Mouse (Mus musculus): Measurements from ENCODE around the gene Lsm4. TPM values are rescaled to one million over a fixed set of nuclear protein-coding genes. Genes with fewer than 3 reads are reported as not detected.

Gene Lsm4
- 300 TPM for polyA plus RNA-seq (2012; fragmentation: generic; extraction: Trizol)
- long read RNA-seq, experiment 1, transcript Lsm4-201 (5 exons, 925 nt), result major isoform, 167 of 205 reads
- long read RNA-seq, experiment 1, partial matches to known transcripts, result 24 of 205 reads
- long read RNA-seq, experiment 1, other reads (novel, unspliced or antisense), result 14 of 205 reads
- long read RNA-seq, experiment 2, transcript Lsm4-201 (5 exons, 925 nt), result major isoform, 63 of 69 reads
- long read RNA-seq, experiment 2, partial matches to known transcripts, result 3 of 69 reads
- long read RNA-seq, experiment 2, other reads (novel, unspliced or antisense), result 3 of 69 reads

GRCm38 (mm10) chr8:70673079-70673856 lies at the start of gene Lsm4:
Lsm4 (plus strand) TSS chr8:70673248.
- peak within 1 kb of the TSS; percentile 44 for H3K4me3 ChIP-seq (ENCODE audit: insufficient read depth, poor library complexity, severe bottlenecking)
- peak within 1 kb of the TSS; percentile 79 for H3ac ChIP-seq (ENCODE audit: control insufficient read depth, insufficient read length, low read depth)
- H3K36me3 ChIP-seq (ENCODE audit: control insufficient read depth, insufficient read depth), result peaks cover 13% of the 10 kb centered on the region
- H3K79me2 ChIP-seq (ENCODE audit: control insufficient read depth, insufficient read depth), result peaks cover 31% of the 10 kb centered on the region
- H3K27me3 ChIP-seq (ENCODE audit: control insufficient read depth, insufficient read depth, insufficient read length), result no peaks in the 10 kb centered on the region
- TF ChIP-seq MYOD1 (IDR thresholded peaks at IDR 0.05; ENCODE audit: control insufficient read depth, insufficient read length, low read depth) (no peak), MYOG (IDR thresholded peaks at IDR 0.05; ENCODE audit: control insufficient read depth, extremely low read depth, insufficient read length) (no peak), USF1 (IDR thresholded peaks at IDR 0.05; ENCODE audit: low read depth) (peak; percentile 98), CEBPB (IDR thresholded peaks at IDR 0.05; ENCODE audit: low read depth) (no peak), FOSL1 (IDR thresholded peaks at IDR 0.05; ENCODE audit: insufficient read depth, low read length, poor library complexity, severe bottlenecking) (no peak), MAX (IDR thresholded peaks at IDR 0.05) (peak; percentile 72), CTCF (IDR thresholded peaks at IDR 0.05; ENCODE audit: control insufficient read depth, insufficient read depth, insufficient read length) (peak; percentile 72)
- peaks cover 19% of the 10 kb centered on the region for H3K79me3 ChIP-seq (ENCODE audit: low read depth)

- Histone ChIP-seq H3K79me3 (ENCODE audit: low read depth) (peaks cover 2% of the 10 kb centered on the region), H3K36me3 (ENCODE audit: control insufficient read depth, insufficient read depth) (no peaks in the 10 kb centered on the region), H3K4me3 (ENCODE audit: insufficient read depth, poor library complexity, severe bottlenecking) (no peak overlapping the region), H3K27me3 (ENCODE audit: control insufficient read depth, insufficient read depth, insufficient read length) (no peaks in the 10 kb centered on the region), H3ac (ENCODE audit: control insufficient read depth, insufficient read length, low read depth) (no peak overlapping the region), H3K79me2 (ENCODE audit: control insufficient read depth, insufficient read depth) (no peaks in the 10 kb centered on the region)
- no peak for TF ChIP-seq CEBPB (IDR thresholded peaks at IDR 0.05; ENCODE audit: low read depth)
- TF ChIP-seq USF1 (IDR thresholded peaks at IDR 0.05; ENCODE audit: low read depth), result no peak
- no peak for TF ChIP-seq CTCF (IDR thresholded peaks at IDR 0.05; ENCODE audit: control insufficient read depth, insufficient read depth, insufficient read length)
- no peak for TF ChIP-seq MYOG (IDR thresholded peaks at IDR 0.05; ENCODE audit: control insufficient read depth, extremely low read depth, insufficient read length)
- TF ChIP-seq MYOD1 (IDR thresholded peaks at IDR 0.05; ENCODE audit: control insufficient read depth, insufficient read length, low read depth), result no peak
- no peak for TF ChIP-seq MAX (IDR thresholded peaks at IDR 0.05)
Observed at GRCm38 (mm10) chr8:70625104-70625503, 47.9 kb upstream of the Lsm4 start.

GRCm38 (mm10) chr8:70627041-70627440 lies 46.0 kb upstream of the Lsm4 start:
- H3K79me3 ChIP-seq (ENCODE audit: low read depth), result peaks cover 2% of the 10 kb centered on the region
- H3K4me3 ChIP-seq (ENCODE audit: insufficient read depth, poor library complexity, severe bottlenecking), result no peak overlapping the region
- H3K27me3 ChIP-seq (ENCODE audit: control insufficient read depth, insufficient read depth, insufficient read length), result no peaks in the 10 kb centered on the region
- TF ChIP-seq MYOG (IDR thresholded peaks at IDR 0.05; ENCODE audit: control insufficient read depth, extremely low read depth, insufficient read length) (no peak), FOSL1 (IDR thresholded peaks at IDR 0.05; ENCODE audit: insufficient read depth, low read length, poor library complexity, severe bottlenecking) (no peak), CEBPB (IDR thresholded peaks at IDR 0.05; ENCODE audit: low read depth) (no peak), CTCF (IDR thresholded peaks at IDR 0.05; ENCODE audit: control insufficient read depth, insufficient read depth, insufficient read length) (no peak), MYOD1 (IDR thresholded peaks at IDR 0.05; ENCODE audit: control insufficient read depth, insufficient read length, low read depth) (no peak), USF1 (IDR thresholded peaks at IDR 0.05; ENCODE audit: low read depth) (no peak), MAX (IDR thresholded peaks at IDR 0.05) (no peak)
- H3ac ChIP-seq (ENCODE audit: control insufficient read depth, insufficient read length, low read depth), result no peak overlapping the region
- H3K79me2 ChIP-seq (ENCODE audit: control insufficient read depth, insufficient read depth), result no peaks in the 10 kb centered on the region
- no peaks in the 10 kb centered on the region for H3K36me3 ChIP-seq (ENCODE audit: control insufficient read depth, insufficient read depth)

GRCm38 (mm10) chr8:70628986-70629490 lies 44.0 kb upstream of the Lsm4 start:
- Histone ChIP-seq H3K36me3 (ENCODE audit: control insufficient read depth, insufficient read depth) (no peaks in the 10 kb centered on the region), H3K27me3 (ENCODE audit: control insufficient read depth, insufficient read depth, insufficient read length) (no peaks in the 10 kb centered on the region), H3K4me3 (ENCODE audit: insufficient read depth, poor library complexity, severe bottlenecking) (no peak overlapping the region), H3K79me3 (ENCODE audit: low read depth) (peaks cover 2% of the 10 kb centered on the region), H3K79me2 (ENCODE audit: control insufficient read depth, insufficient read depth) (no peaks in the 10 kb centered on the region), H3ac (ENCODE audit: control insufficient read depth, insufficient read length, low read depth) (no peak overlapping the region)
- TF ChIP-seq USF1 (IDR thresholded peaks at IDR 0.05; ENCODE audit: low read depth) (no peak), CTCF (IDR thresholded peaks at IDR 0.05; ENCODE audit: control insufficient read depth, insufficient read depth, insufficient read length) (no peak), CEBPB (IDR thresholded peaks at IDR 0.05; ENCODE audit: low read depth) (no peak), MAX (IDR thresholded peaks at IDR 0.05) (no peak), MYOD1 (IDR thresholded peaks at IDR 0.05; ENCODE audit: control insufficient read depth, insufficient read length, low read depth) (no peak), FOSL1 (IDR thresholded peaks at IDR 0.05; ENCODE audit: insufficient read depth, low read length, poor library complexity, severe bottlenecking) (no peak), MYOG (IDR thresholded peaks at IDR 0.05; ENCODE audit: control insufficient read depth, extremely low read depth, insufficient read length) (no peak)

GRCm38 (mm10) chr8:70629574-70630531 lies 43.2 kb upstream of the Lsm4 start:
- no peaks in the 10 kb centered on the region for H3K79me2 ChIP-seq (ENCODE audit: control insufficient read depth, insufficient read depth)
- H3K27me3 ChIP-seq (ENCODE audit: control insufficient read depth, insufficient read depth, insufficient read length), result no peaks in the 10 kb centered on the region
- H3K36me3 ChIP-seq (ENCODE audit: control insufficient read depth, insufficient read depth), result no peaks in the 10 kb centered on the region
- peak; percentile 82 for TF ChIP-seq MYOD1 (IDR thresholded peaks at IDR 0.05; ENCODE audit: control insufficient read depth, insufficient read length, low read depth)
- peak; percentile 100 for TF ChIP-seq CTCF (IDR thresholded peaks at IDR 0.05; ENCODE audit: control insufficient read depth, insufficient read depth, insufficient read length)
- no peak for TF ChIP-seq USF1 (IDR thresholded peaks at IDR 0.05; ENCODE audit: low read depth)
- peak; percentile 70 for TF ChIP-seq MAX (IDR thresholded peaks at IDR 0.05)
- H3K79me3 ChIP-seq (ENCODE audit: low read depth), result peaks cover 2% of the 10 kb centered on the region
- H3K4me3 ChIP-seq (ENCODE audit: insufficient read depth, poor library complexity, severe bottlenecking), result peak overlapping the region; percentile 11
- peak overlapping the region; percentile 52 for H3ac ChIP-seq (ENCODE audit: control insufficient read depth, insufficient read length, low read depth)
